In the genomic region with DNA sequence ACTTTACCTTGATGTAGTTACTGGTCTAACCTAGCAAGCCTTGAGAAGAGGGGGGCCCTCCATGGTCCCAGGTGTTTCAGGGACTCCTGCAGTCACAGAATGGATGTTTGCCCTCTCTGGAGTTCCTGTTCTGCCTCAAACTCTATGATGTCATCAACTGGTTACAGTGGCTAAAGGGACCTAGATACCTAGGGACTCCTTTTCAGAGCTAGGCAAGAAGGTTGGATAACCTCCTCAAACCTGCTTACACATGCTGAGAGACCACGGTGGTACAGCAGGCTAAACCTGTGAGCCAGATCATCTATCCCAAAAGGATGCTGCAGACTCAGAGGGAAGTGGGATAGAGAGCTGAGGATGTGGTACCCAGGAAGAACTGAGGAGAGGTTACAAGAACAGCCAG, we compare ENCODE assay signal across 8 mouse cellular contexts. TPM values are rescaled to one million over a fixed set of nuclear protein-coding genes. Genes with fewer than 3 reads are reported as not detected.
DNase-seq lines count a peak whose midpoint lies in the region; ATAC-seq and TF ChIP-seq lines count a peak whose summit lies in the region.

A gene (minus strand): TSS at position 101 of the 400 bp plus-strand sequence.

- H3K9me3 ChIP-seq in embryonic facial prominence, embryonic 15.5 days (replicated peaks) = no peaks in the 10 kb centered on the region
- no peaks in the 10 kb centered on the region for H3K9me3 ChIP-seq in limb, embryonic 15.5 days
- H3K9me3 ChIP-seq in stomach, embryonic 15.5 days = no peaks in the 10 kb centered on the region

- ATAC-seq in embryonic facial prominence, embryonic 15.5 days (ENCODE audit: insufficient number of reproducible peaks, low FRiP score, low TSS enrichment, low read depth) = no peak
- ATAC-seq in limb, embryonic 15.5 days (ENCODE audit: insufficient number of reproducible peaks, low FRiP score, low TSS enrichment, low read depth) = no peak
- no peak for ATAC-seq in stomach, embryonic 15.5 days (ENCODE audit: insufficient read depth, low FRiP score, low read depth)

- H3K36me3 ChIP-seq in testis, adult 2 months (ENCODE audit: control insufficient read depth, insufficient read depth, low read length) = no peaks in the 10 kb centered on the region
- no peaks in the 10 kb centered on the region for H3K36me3 ChIP-seq in embryonic facial prominence, embryonic 15.5 days
- no peaks in the 10 kb centered on the region for H3K36me3 ChIP-seq in limb, embryonic 15.5 days
- H3K36me3 ChIP-seq in stomach, embryonic 15.5 days = no peaks in the 10 kb centered on the region

- no peak within 1 kb of the TSS for H3K4me2 ChIP-seq in embryonic facial prominence, embryonic 15.5 days (replicated peaks)
- H3K4me2 ChIP-seq in limb, embryonic 15.5 days = no peak within 1 kb of the TSS
- H3K4me2 ChIP-seq in stomach, embryonic 15.5 days = no peak within 1 kb of the TSS

- WGBS in embryonic facial prominence, embryonic 15.5 days = 87% methylated on average over 1 of the region's 1 CpGs
- 60% methylated on average over 1 of the region's 1 CpGs for WGBS in limb, embryonic 15.5 days
- WGBS in stomach, embryonic 15.5 days = 76% methylated on average over 1 of the region's 1 CpGs

- TF ChIP-seq CTCF in testis, adult 2 months (IDR thresholded peaks at IDR 0.05; ENCODE audit: control insufficient read depth, insufficient read depth, insufficient replicate concordance, low read depth, low read length) = no peak

- H3K4me1 ChIP-seq in testis, adult 2 months (ENCODE audit: control insufficient read depth, insufficient read depth, low read length) = no peaks in the 10 kb centered on the region; the same call in 1 of the 2 replicates
- no peaks in the 10 kb centered on the region for H3K4me1 ChIP-seq in embryonic facial prominence, embryonic 15.5 days
- H3K4me1 ChIP-seq in limb, embryonic 15.5 days = no peaks in the 10 kb centered on the region
- no peaks in the 10 kb centered on the region for H3K4me1 ChIP-seq in stomach, embryonic 15.5 days

- TF ChIP-seq POLR2A in testis, adult 2 months (IDR thresholded peaks at IDR 0.05; ENCODE audit: control insufficient read depth, low read depth, low read length) = peak; percentile 27; the same call in 1 of the 2 replicates

- H3K27me3 ChIP-seq in testis, adult 2 months (ENCODE audit: control insufficient read depth, insufficient read depth, low read length) = no peaks in the 10 kb centered on the region
- H3K27me3 ChIP-seq in embryonic facial prominence, embryonic 15.5 days = no peaks in the 10 kb centered on the region
- no peaks in the 10 kb centered on the region for H3K27me3 ChIP-seq in limb, embryonic 15.5 days
- no peaks in the 10 kb centered on the region for H3K27me3 ChIP-seq in stomach, embryonic 15.5 days (replicated peaks)

- peak within 1 kb of the TSS; percentile 73 for H3K4me3 ChIP-seq in testis, adult 2 months (ENCODE audit: control insufficient read depth, low read depth, low read length)
- no peak within 1 kb of the TSS for H3K4me3 ChIP-seq in embryonic facial prominence, embryonic 15.5 days (replicated peaks)
- H3K4me3 ChIP-seq in limb, embryonic 15.5 days = no peak within 1 kb of the TSS
- H3K4me3 ChIP-seq in stomach, embryonic 15.5 days (replicated peaks) = no peak within 1 kb of the TSS

- peak within 1 kb of the TSS; percentile 54; the same call in 1 of the 2 replicates for H3K27ac ChIP-seq in testis, adult 2 months (ENCODE audit: control insufficient read depth, insufficient read depth, low read depth, low read length)
- no peak within 1 kb of the TSS for H3K27ac ChIP-seq in embryonic facial prominence, embryonic 15.5 days (replicated peaks)
- H3K27ac ChIP-seq in limb, embryonic 15.5 days = no peak within 1 kb of the TSS
- H3K27ac ChIP-seq in stomach, embryonic 15.5 days = no peak within 1 kb of the TSS

- no peak within 1 kb of the TSS for H3K9ac ChIP-seq in embryonic facial prominence, embryonic 15.5 days
- H3K9ac ChIP-seq in limb, embryonic 15.5 days = no peak within 1 kb of the TSS
- H3K9ac ChIP-seq in stomach, embryonic 15.5 days = no peak within 1 kb of the TSS

- DNase-seq in testis, postnatal 10 days (ENCODE audit: low spot score) = no peak
- no peak for DNase-seq in heart, postnatal 4 days
- DNase-seq in frontal cortex, postnatal 25 days (ENCODE audit: low spot score in 2 of 2) = no peak
- no peak for DNase-seq in ovary, postnatal 10 days (ENCODE audit: low spot score)

RNA-seq across cellular contexts. Expression of the gene that starts here (rescaled TPM):
- polyA plus RNA-seq in testis, adult 2 months (2012; rRNA removed) = 853 and 878 TPM in 2 replicates
- polyA plus RNA-seq in embryonic facial prominence, embryonic 15.5 days (2015; fragmentation: Nextera tagmentation; extraction: Ambion mirVana) = 39.4 and 40.9 TPM in 2 replicates
- total RNA-seq in heart, postnatal 4 days (2021) = 100 to 1,000 TPM; 235 to 242 TPM
- polyA plus RNA-seq in limb, embryonic 15.5 days (2015; fragmentation: Nextera tagmentation; extraction: Ambion mirVana) = 48.8 and 48.9 TPM in 2 replicates
- polyA plus RNA-seq in stomach, embryonic 15.5 days (2015; fragmentation: Nextera tagmentation; extraction: Ambion mirVana) = 43.2 and 45.8 TPM in 2 replicates

Comparison
In these comparisons a context has a peak if more than half of its experiments do, and no peak if none do; other contexts are left out.
1. RNA of the gene that starts here (polyA plus RNA-seq): 853 to 878 TPM in testis, adult 2 months; 48.8 to 48.9 TPM in limb, embryonic 15.5 days, 43.2 to 45.8 TPM in stomach, embryonic 15.5 days and 39.4 to 40.9 TPM in embryonic facial prominence, embryonic 15.5 days; every median in the first group is over 10 times any median in the second.